Mouse (Mus musculus): ENCODE results near the gene Zmiz2. TPM values are rescaled to one million over a fixed set of nuclear protein-coding genes. Genes with fewer than 3 reads are reported as not detected.

Gene Zmiz2
- 3.6 and 4.6 TPM in 2 replicates for polyA plus RNA-seq (2012; rRNA removed)

DNA sequence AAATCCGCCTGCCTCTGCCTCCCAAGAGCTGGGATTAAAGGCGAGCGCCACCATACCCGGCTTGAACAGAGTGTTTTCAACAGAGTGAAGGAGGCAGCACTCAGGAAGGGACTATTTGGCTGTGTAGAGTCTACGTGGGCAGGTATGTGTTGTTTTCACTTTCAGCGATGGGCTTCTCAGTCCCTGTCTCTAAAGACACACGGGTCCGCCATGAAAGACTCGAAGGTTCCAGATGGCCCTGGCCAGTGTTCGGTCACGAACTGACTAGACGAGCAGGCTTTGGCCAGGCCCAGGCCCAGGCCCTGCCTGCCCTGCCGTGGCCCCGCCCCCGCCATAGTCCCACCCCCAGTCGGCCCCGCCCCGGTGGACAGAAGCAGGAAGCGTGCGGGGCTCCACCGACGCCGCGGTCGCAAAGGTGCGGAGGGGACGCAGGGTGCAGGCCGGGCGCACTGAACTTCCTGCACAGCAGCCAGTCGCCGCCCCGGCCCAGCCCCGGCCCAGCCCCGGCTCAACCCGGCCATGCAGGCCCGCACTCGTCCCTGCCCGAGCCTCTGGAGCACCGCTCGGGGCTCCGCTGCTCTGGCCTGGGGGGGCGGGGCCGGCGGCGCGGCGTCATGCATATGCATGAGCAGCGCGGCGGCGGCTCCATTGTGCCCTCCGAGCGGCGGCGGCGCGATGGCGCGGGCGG, at the start of gene Zmiz2:
Gene Zmiz2, plus strand, starts transcription at position 349 of the 688 bp plus-strand sequence.

DNA sequence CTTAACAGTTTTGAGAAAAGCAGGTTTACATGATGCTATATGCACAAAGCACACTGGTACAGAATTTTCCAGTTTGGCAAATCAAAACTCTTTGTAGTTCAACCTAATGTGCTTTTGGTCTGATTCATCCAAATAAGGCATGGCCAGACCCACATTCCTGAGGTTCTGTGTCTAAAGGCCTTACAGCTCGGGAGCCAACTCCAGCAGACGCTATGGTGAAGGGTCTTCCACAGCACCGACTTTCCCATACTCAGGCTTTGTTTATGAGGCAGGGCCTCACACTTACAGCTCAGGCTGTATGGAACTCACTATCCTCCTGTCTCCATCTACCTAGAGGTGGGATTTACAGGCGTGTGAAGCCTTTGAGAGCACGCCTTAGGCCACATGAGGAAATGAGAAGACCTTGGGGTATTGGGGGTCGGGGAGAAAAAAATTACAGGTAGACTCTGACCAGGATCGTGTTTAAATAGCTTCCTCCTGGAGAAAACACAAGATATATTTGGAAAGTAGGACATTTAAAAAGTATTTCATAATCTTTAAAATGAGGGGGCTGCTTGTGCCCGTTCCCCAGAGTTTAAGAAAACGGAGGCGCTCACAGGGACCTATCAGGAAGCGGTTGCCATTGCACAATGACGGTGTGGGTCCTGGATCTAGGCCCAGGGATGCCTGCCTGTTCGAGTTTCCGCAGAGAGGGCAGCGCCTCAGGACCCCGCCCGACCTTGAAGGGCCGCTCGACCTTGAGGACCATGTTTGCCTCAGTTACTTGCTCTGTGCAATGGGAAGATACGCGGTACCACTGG, 26.1 kb downstream of the Zmiz2 start, which contains the start of gene Ppia:
Gene Ppia, plus strand, starts transcription at position 693 of the 800 bp plus-strand sequence.

DNA sequence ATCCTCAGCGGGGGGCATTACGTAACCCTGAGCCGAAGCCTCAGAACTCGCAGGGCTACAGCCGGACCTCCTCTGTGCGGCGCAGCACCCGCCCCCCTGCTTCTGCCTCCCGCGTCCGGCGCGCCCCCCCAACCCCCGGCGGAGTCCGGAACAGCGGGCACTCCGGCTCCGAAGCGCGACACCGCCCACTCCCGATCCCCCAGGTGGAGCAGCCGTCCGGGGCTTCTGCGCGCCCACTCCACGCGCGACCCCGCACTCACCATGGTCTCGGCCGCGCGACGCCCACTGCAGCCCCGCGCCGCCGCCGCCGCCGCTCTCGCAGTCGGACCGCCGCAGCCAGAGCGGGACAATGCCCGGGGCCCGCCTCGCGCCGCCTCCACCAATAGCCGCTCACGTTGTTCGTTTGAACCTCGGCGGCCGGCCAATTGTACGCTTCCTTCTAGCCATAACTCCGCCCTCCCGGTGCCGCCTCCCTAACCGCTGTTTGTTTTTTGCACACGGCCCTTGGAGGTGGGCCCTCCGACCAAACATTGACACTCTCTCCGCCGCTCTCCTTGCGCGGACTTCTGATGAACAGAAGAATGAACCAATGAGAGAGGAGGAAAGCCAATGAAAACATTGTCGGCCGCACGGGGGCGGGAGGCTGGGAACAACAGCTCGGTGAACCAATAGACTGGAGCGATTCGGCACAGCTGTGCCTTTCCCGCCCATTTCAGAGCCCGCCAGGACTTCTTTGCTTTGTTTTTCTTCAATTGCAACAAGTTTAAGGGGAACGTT, 55.4 kb downstream of the Zmiz2 start, which contains the start of gene H2afv:
Gene H2afv, minus strand, starts transcription at position 367 of the 777 bp plus-strand sequence.

Other genes starting within 250 kb of the Zmiz2 start
- gene A730071L15Rik, start 189.0 kb upstream of the Zmiz2 start, polyA plus RNA-seq (2012; rRNA removed) = 0.08 and 0.10 TPM in 2 replicates
- 9.7 and 10.7 TPM in 2 replicates for gene Nudcd3, start 188.7 kb upstream of the Zmiz2 start, polyA plus RNA-seq (2012; rRNA removed)
- gene Npc1l1, start 158.9 kb upstream of the Zmiz2 start, polyA plus RNA-seq (2012; rRNA removed) = 0.02 and 0.05 TPM in 2 replicates
- 24.9 and 26.7 TPM in 2 replicates for gene Ddx56, start 121.3 kb upstream of the Zmiz2 start, polyA plus RNA-seq (2012; rRNA removed)
- 63.3 and 69.6 TPM in 2 replicates for gene Tmed4, start 114.2 kb upstream of the Zmiz2 start, polyA plus RNA-seq (2012; rRNA removed)
- 28.2 and 33.8 TPM in 2 replicates for gene Ogdh, start 97.4 kb upstream of the Zmiz2 start, polyA plus RNA-seq (2012; rRNA removed)
- 1,736 and 1,766 TPM in 2 replicates for gene Ppia, start 26.4 kb downstream of the Zmiz2 start, polyA plus RNA-seq (2012; rRNA removed)
- gene H2afv, start 55.4 kb downstream of the Zmiz2 start, polyA plus RNA-seq (2012; rRNA removed) = 57.5 and 58.3 TPM in 2 replicates
- 4.2 and 4.3 TPM in 2 replicates for gene Purb, start 86.8 kb downstream of the Zmiz2 start, polyA plus RNA-seq (2012; rRNA removed)
- 11.2 and 15.7 TPM in 2 replicates for gene Myo1g, start 131.9 kb downstream of the Zmiz2 start, polyA plus RNA-seq (2012; rRNA removed)
- gene Ccm2, start 157.8 kb downstream of the Zmiz2 start, polyA plus RNA-seq (2012; rRNA removed) = 30.0 and 31.7 TPM in 2 replicates
- 0.67 and 0.74 TPM in 2 replicates for gene Nacad, start 217.0 kb downstream of the Zmiz2 start, polyA plus RNA-seq (2012; rRNA removed)
- gene Tbrg4, start 237.0 kb downstream of the Zmiz2 start, polyA plus RNA-seq (2012; rRNA removed) = 37.3 and 45.5 TPM in 2 replicates
- not detected in 2 replicates for gene Wap, start 249.6 kb downstream of the Zmiz2 start, polyA plus RNA-seq (2012; rRNA removed)